Mouse (Mus musculus): ENCODE data around the gene Ggn. TPM values are rescaled to one million over a fixed set of nuclear protein-coding genes. Genes with fewer than 3 reads are reported as not detected.

Gene Ggn
- total and polyA plus RNA-seq, 3 experiments, result 0.13 to 1.0 (median 0.30) TPM

DNA sequence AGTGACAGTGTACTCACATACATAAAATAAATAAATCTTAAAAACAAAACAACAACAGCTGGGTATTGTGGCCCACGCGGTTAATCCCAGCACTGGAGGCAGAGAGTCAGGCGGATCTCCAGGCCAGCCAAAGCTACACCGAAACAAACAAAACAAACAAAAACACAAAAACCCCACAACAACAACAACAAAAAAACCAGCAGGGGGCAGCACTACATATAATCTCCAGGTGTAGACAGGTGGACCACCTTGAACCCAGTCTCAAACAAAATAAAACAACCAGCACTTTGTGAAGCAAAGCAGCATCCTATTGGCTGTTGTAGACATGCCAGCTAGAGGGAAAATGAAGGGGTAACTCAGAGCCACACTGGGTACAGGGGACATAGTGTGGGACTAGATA is 8.1 kb downstream of the Ggn start:
- peak overlapping the region; percentile 97; the same call in 1 of the 2 replicates for H3K4me2 ChIP-seq (ENCODE audit: insufficient read depth, low read depth, poor library complexity, severe bottlenecking)

DNA sequence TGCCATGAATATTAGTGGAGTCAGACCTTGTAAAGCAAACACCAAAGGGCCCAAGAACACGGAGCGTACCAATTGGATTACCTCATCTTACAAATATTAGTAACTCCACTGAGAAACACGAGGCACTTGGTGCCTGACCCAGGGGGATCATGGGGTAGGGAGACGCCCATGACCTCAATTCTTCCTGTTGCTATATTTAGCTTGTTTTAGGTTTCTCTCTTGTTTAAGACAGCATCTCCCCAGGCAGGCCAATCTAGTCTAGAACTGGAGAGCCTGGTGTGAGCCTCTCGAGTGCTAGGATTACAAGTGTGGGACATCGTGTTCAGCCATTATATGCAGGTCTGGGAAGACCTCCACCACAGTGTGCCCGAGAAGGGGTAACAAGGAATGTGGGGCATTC is 9.3 kb downstream of the Ggn start:
- DNase-seq (ENCODE audit: extremely low read depth), result peak; percentile 83
- dilution Hi-C loops (cut with MboI; ENCODE audit: extremely low pct_ligation_motif_present, extremely low pct_unique_long_range_greater_than_20kb, low sequenced_read_pairs) (no loop called here), in situ Hi-C loops (cut with MboI; ENCODE audit: low pct_ligation_motif_present, low pct_unique_long_range_greater_than_20kb, low sequenced_read_pairs) (no loop called here)
- H3K4me2 ChIP-seq (ENCODE audit: insufficient read depth, low read depth, poor library complexity, severe bottlenecking), result peak overlapping the region; percentile 97
- peak overlapping the region; percentile 81 for H3K27ac ChIP-seq (ENCODE audit: insufficient read depth, low read depth)
- peaks cover 34 to 45% of the 10 kb centered on the region in 2 experiments for H3K36me3 ChIP-seq (replicated peaks in 1 of 2; ENCODE audit: control insufficient read depth in 1 of 2, insufficient read depth in 1 of 2, low read length in 1 of 2)
- no peaks in the 10 kb centered on the region for H3K27me3 ChIP-seq (replicated peaks)
- H3K9ac ChIP-seq (ENCODE audit: insufficient read depth, low read depth), result peak overlapping the region; percentile 99
- peaks cover 37% of the 10 kb centered on the region for H3K79me2 ChIP-seq (replicated peaks; ENCODE audit: control insufficient read depth, extremely low read depth, insufficient read depth, poor library complexity, severe bottlenecking)
- H3K4me3 ChIP-seq (replicated peaks in 1 of 3; ENCODE audit: low read depth in 2 of 3, low read length in 2 of 3, poor library complexity in 1 of 3), result peak overlapping the region; percentile 90 to 97 (median 96)
- peaks cover 4 to 14% of the 10 kb centered on the region in 2 experiments; a peak in 3 of 4 replicates for H3K4me1 ChIP-seq (ENCODE audit: control insufficient read depth in 1 of 2, insufficient read depth in 2 of 2)
- H3K9me3 ChIP-seq (replicated peaks; ENCODE audit: low read length), result no peaks in the 10 kb centered on the region
- TF ChIP-seq ETS1 (conservative IDR thresholded peaks at IDR 0.05; ENCODE audit: low read depth, low read length) (peak; percentile 86), TBP (conservative IDR thresholded peaks at IDR 0.05; ENCODE audit: low read depth, low read length) (peak; percentile 80), IRF4 (IDR thresholded peaks at IDR 0.05; ENCODE audit: low read depth, low read length) (peak; percentile 82), PAX5 (IDR thresholded peaks at IDR 0.05; ENCODE audit: low read length) (no peak), EP300 (IDR thresholded peaks at IDR 0.05; ENCODE audit: low read length) (peak; percentile 44), KAT2A (IDR thresholded peaks at IDR 0.05; ENCODE audit: insufficient replicate concordance, low read length) (no peak), TCF12 (IDR thresholded peaks at IDR 0.05; ENCODE audit: low read depth, low read length) (0 out of 2 replicates have a peak, but pooled peaks have one; percentile 53), SIN3A (IDR thresholded peaks at IDR 0.05; ENCODE audit: low read length) (peak; percentile 85), NELFE (IDR thresholded peaks at IDR 0.05; ENCODE audit: low read depth, low read length) (peak; percentile 67; the same call in 1 of the 2 replicates), ZNF384 (IDR thresholded peaks at IDR 0.05; ENCODE audit: low read depth, low read length) (no peak), USF2 (conservative IDR thresholded peaks at IDR 0.05; ENCODE audit: low read depth, low read length) (no peak), RCOR1 (conservative IDR thresholded peaks at IDR 0.05; ENCODE audit: low read depth, low read length) (no peak), ZMIZ1 (IDR thresholded peaks at IDR 0.05; ENCODE audit: low read depth, low read length) (no peak), ELF1 (IDR thresholded peaks at IDR 0.05; ENCODE audit: low read depth, low read length) (peak; percentile 61; the same call in 1 of the 2 replicates), MAZ (IDR thresholded peaks at IDR 0.05; ENCODE audit: low read depth, low read length) (no peak), RAD21 (IDR thresholded peaks at IDR 0.05; ENCODE audit: low read depth, low read length) (no peak), MAFK (IDR thresholded peaks at IDR 0.05; ENCODE audit: insufficient replicate concordance, low read length) (no peak), JUN (IDR thresholded peaks at IDR 0.05; ENCODE audit: insufficient read depth, low read depth, low read length) (peak; percentile 58; the same call in 1 of the 2 replicates), MXI1 (IDR thresholded peaks at IDR 0.05; ENCODE audit: low read depth, low read length) (peak; percentile 85), GABPA (IDR thresholded peaks at IDR 0.05; ENCODE audit: insufficient replicate concordance, low read depth, low read length) (no peak), POLR2A (IDR thresholded peaks at IDR 0.05; ENCODE audit: low read depth, low read length) (peak; percentile 62), MYC (IDR thresholded peaks at IDR 0.05; ENCODE audit: low read depth, low read length) (peak; percentile 90), HCFC1 (IDR thresholded peaks at IDR 0.05; ENCODE audit: low read depth, low read length) (peak; percentile 39; the same call in 1 of the 2 replicates), BHLHE40 (IDR thresholded peaks at IDR 0.05; ENCODE audit: low read depth, low read length) (peak; percentile 71), ZKSCAN1 (IDR thresholded peaks at IDR 0.05; ENCODE audit: borderline replicate concordance, low read depth, low read length) (no peak), USF1 (IDR thresholded peaks at IDR 0.05; ENCODE audit: low read depth, low read length) (no peak), SMC3 (IDR thresholded peaks at IDR 0.05; ENCODE audit: low read depth, low read length) (no peak), NRF1 (IDR thresholded peaks at IDR 0.05; ENCODE audit: low read depth, low read length) (no peak), E2F4 (IDR thresholded peaks at IDR 0.05; ENCODE audit: insufficient replicate concordance, low read depth, low read length) (no peak)

More for the DNA sequence above, 8.1 kb downstream of the Ggn start:
- H3K27ac ChIP-seq (ENCODE audit: insufficient read depth, low read depth), result no peak overlapping the region
- H3K27me3 ChIP-seq (replicated peaks), result no peaks in the 10 kb centered on the region
- peaks cover 43 to 57% of the 10 kb centered on the region in 2 experiments for H3K36me3 ChIP-seq (replicated peaks in 1 of 2; ENCODE audit: control insufficient read depth in 1 of 2, insufficient read depth in 1 of 2, low read length in 1 of 2)
- peaks cover 37% of the 10 kb centered on the region for H3K79me2 ChIP-seq (replicated peaks; ENCODE audit: control insufficient read depth, extremely low read depth, insufficient read depth, poor library complexity, severe bottlenecking)
- dilution Hi-C loops (cut with MboI; ENCODE audit: extremely low pct_ligation_motif_present, extremely low pct_unique_long_range_greater_than_20kb, low sequenced_read_pairs), result no loop called here
- TF ChIP-seq UBTF (IDR thresholded peaks at IDR 0.05; ENCODE audit: low read depth, low read length) (no peak), SMC3 (IDR thresholded peaks at IDR 0.05; ENCODE audit: low read depth, low read length) (peak; percentile 5; the same call in 1 of the 2 replicates), ZC3H11A (IDR thresholded peaks at IDR 0.05; ENCODE audit: low read depth, low read length) (no peak), CTCF (conservative IDR thresholded peaks at IDR 0.05 in 1 of 2, IDR thresholded peaks at IDR 0.05 in 1 of 2; ENCODE audit: low read depth in 2 of 2, low read length in 2 of 2) (peak in 1 of 2 experiments; percentile 31; a peak in 2 of 4 replicates), ETS1 (conservative IDR thresholded peaks at IDR 0.05; ENCODE audit: low read depth, low read length) (no peak), JUN (IDR thresholded peaks at IDR 0.05; ENCODE audit: insufficient read depth, low read depth, low read length) (no peak), TCF12 (IDR thresholded peaks at IDR 0.05; ENCODE audit: low read depth, low read length) (no peak), SIN3A (IDR thresholded peaks at IDR 0.05; ENCODE audit: low read length) (no peak)
- H3K4me3 ChIP-seq (replicated peaks in 1 of 3; ENCODE audit: low read depth in 2 of 3, low read length in 2 of 3, poor library complexity in 1 of 3), result peak overlapping the region; percentile 90 to 97 (median 96)
- in situ Hi-C loops (cut with MboI; ENCODE audit: low pct_ligation_motif_present, low pct_unique_long_range_greater_than_20kb, low sequenced_read_pairs), result no loop called here
- DNase-seq (ENCODE audit: extremely low read depth), result no peak
- no peaks in the 10 kb centered on the region for H3K9me3 ChIP-seq (replicated peaks; ENCODE audit: low read length)
- peak overlapping the region; percentile 99; the same call in 1 of the 2 replicates for H3K9ac ChIP-seq (ENCODE audit: insufficient read depth, low read depth)
- H3K4me1 ChIP-seq (ENCODE audit: control insufficient read depth in 1 of 2, insufficient read depth in 2 of 2), result peaks cover 4 to 14% of the 10 kb centered on the region in 2 experiments; a peak in 3 of 4 replicates
